Mouse (Mus musculus): ENCODE results near the gene Kank2. TPM values are rescaled to one million over a fixed set of nuclear protein-coding genes. Genes with fewer than 3 reads are reported as not detected.
"Not testable (repeated sequence)": the region's sequence is repeated elsewhere in the genome, so short reads cannot be mapped to it uniquely, and the experiment has no call there.

Gene Kank2
- polyA plus RNA-seq, 1 experiment from 2014 or later, result 24.2 TPM

GRCm38 (mm10) chr9:21806976-21807375, 8.4 kb upstream of the Kank2 start:
- 91% methylated on average over 11 of the region's 11 CpGs for WGBS
- H3K4me1 ChIP-seq, result peaks cover 9% of the 10 kb centered on the region
- H3K36me3 ChIP-seq, result peaks cover 70% of the 10 kb centered on the region

GRCm38 (mm10) chr9:21806363-21806762, 7.8 kb upstream of the Kank2 start:
- no peak for DNase-seq (ENCODE audit: low spot score)
- WGBS, result 76% methylated on average over 3 of the region's 3 CpGs
- H3K36me3 ChIP-seq, result peaks cover 70% of the 10 kb centered on the region
- no peak overlapping the region for H3K4me3 ChIP-seq
- H3K27me3 ChIP-seq (ENCODE audit: low read depth, poor library complexity, severe bottlenecking), result no peaks in the 10 kb centered on the region
- no peaks in the 10 kb centered on the region for H3K9me3 ChIP-seq (replicated peaks)
- no peak overlapping the region for H3K27ac ChIP-seq
- peaks cover 9% of the 10 kb centered on the region for H3K4me1 ChIP-seq

More at GRCm38 (mm10) chr9:21806976-21807375, 8.4 kb upstream of the Kank2 start:
- Histone ChIP-seq H3K4me3 (no peak overlapping the region), H3K9me3 (replicated peaks) (no peaks in the 10 kb centered on the region), H3K27ac (no peak overlapping the region), H3K27me3 (ENCODE audit: low read depth, poor library complexity, severe bottlenecking) (no peaks in the 10 kb centered on the region)
- no peak for DNase-seq (ENCODE audit: low spot score)

- Histone ChIP-seq H3K36me3 (peaks cover 65% of the 10 kb centered on the region), H3K27me3 (ENCODE audit: low read depth, poor library complexity, severe bottlenecking) (no peaks in the 10 kb centered on the region), H3K27ac (peak overlapping the region; percentile 38; the same call in 1 of the 2 replicates), H3K4me3 (no peak overlapping the region), H3K4me1 (peaks cover 17% of the 10 kb centered on the region), H3K9me3 (replicated peaks) (no peaks in the 10 kb centered on the region)
- WGBS, result 48% methylated on average over 13 of the region's 13 CpGs
- peak; percentile 88 for DNase-seq (ENCODE audit: low spot score)
Observed at GRCm38 (mm10) chr9:21803986-21804644, 5.6 kb upstream of the Kank2 start.

GRCm38 (mm10) chr9:21801591-21801990, 3.0 kb upstream of the Kank2 start:
- no peak overlapping the region for H3K27ac ChIP-seq
- peaks cover 46% of the 10 kb centered on the region for H3K36me3 ChIP-seq
- no peak for DNase-seq (ENCODE audit: low spot score)
- H3K4me3 ChIP-seq, result no peak overlapping the region
- no peaks in the 10 kb centered on the region for H3K27me3 ChIP-seq (ENCODE audit: low read depth, poor library complexity, severe bottlenecking)
- H3K4me1 ChIP-seq, result peaks cover 34% of the 10 kb centered on the region
- 88% methylated on average over 7 of the region's 7 CpGs for WGBS
- no peaks in the 10 kb centered on the region for H3K9me3 ChIP-seq (replicated peaks)

GRCm38 (mm10) chr9:21801121-21801520, 2.6 kb upstream of the Kank2 start:
- WGBS, result 80% methylated on average over 7 of the region's 7 CpGs
- peaks cover 50% of the 10 kb centered on the region for H3K36me3 ChIP-seq
- H3K27me3 ChIP-seq (ENCODE audit: low read depth, poor library complexity, severe bottlenecking), result no peaks in the 10 kb centered on the region
- peaks cover 35% of the 10 kb centered on the region for H3K4me1 ChIP-seq
- no peaks in the 10 kb centered on the region for H3K9me3 ChIP-seq (replicated peaks)
- no peak overlapping the region for H3K27ac ChIP-seq
- DNase-seq (ENCODE audit: low spot score), result no peak
- no peak overlapping the region for H3K4me3 ChIP-seq

GRCm38 (mm10) chr9:21799010-21799350, 436 bp upstream of the Kank2 start:
- no peak for DNase-seq (ENCODE audit: low spot score)
- H3K4me1 ChIP-seq, result peaks cover 50% of the 10 kb centered on the region
- 61% methylated on average over 3 of the region's 3 CpGs for WGBS

GRCm38 (mm10) chr9:21797921-21798344, 611 bp downstream of the Kank2 start:
- Histone ChIP-seq H3K9me3 (replicated peaks) (no peaks in the 10 kb centered on the region), H3K36me3 (peaks cover 67% of the 10 kb centered on the region), H3K27me3 (ENCODE audit: low read depth, poor library complexity, severe bottlenecking) (no peaks in the 10 kb centered on the region), H3K4me3 (peak overlapping the region; percentile 80), H3K27ac (peak overlapping the region; percentile 98), H3K4me1 (peaks cover 49% of the 10 kb centered on the region)
- peak; percentile 90 for DNase-seq (ENCODE audit: low spot score)
- WGBS, result under 1% methylated on average over 26 of the region's 26 CpGs

More at GRCm38 (mm10) chr9:21799010-21799350, 436 bp upstream of the Kank2 start:
- Histone ChIP-seq H3K27me3 (ENCODE audit: low read depth, poor library complexity, severe bottlenecking) (no peaks in the 10 kb centered on the region), H3K27ac (peak overlapping the region; percentile 98), H3K36me3 (peaks cover 67% of the 10 kb centered on the region), H3K9me3 (replicated peaks) (no peaks in the 10 kb centered on the region), H3K4me3 (peak overlapping the region; percentile 80)

- Histone ChIP-seq H3K27ac (peak overlapping the region; percentile 81), H3K36me3 (peaks cover 67% of the 10 kb centered on the region), H3K4me3 (peak overlapping the region; percentile 80), H3K4me1 (peaks cover 54% of the 10 kb centered on the region), H3K9me3 (replicated peaks) (no peaks in the 10 kb centered on the region), H3K27me3 (ENCODE audit: low read depth, poor library complexity, severe bottlenecking) (no peaks in the 10 kb centered on the region)
- 65% methylated on average over 3 of the region's 3 CpGs for WGBS
- no peak for DNase-seq (ENCODE audit: low spot score)
Observed at GRCm38 (mm10) chr9:21796919-21797318, 1.6 kb downstream of the Kank2 start.

- Histone ChIP-seq H3K4me1 (peaks cover 54% of the 10 kb centered on the region), H3K9me3 (replicated peaks) (no peaks in the 10 kb centered on the region), H3K27ac (peak overlapping the region; percentile 81), H3K4me3 (peak overlapping the region; percentile 80), H3K27me3 (ENCODE audit: low read depth, poor library complexity, severe bottlenecking) (no peaks in the 10 kb centered on the region), H3K36me3 (peaks cover 67% of the 10 kb centered on the region)
- peak; percentile 42 for DNase-seq (ENCODE audit: low spot score)
- 61% methylated on average over 3 of the region's 3 CpGs for WGBS
Observed at GRCm38 (mm10) chr9:21796259-21796658, 2.3 kb downstream of the Kank2 start.

- no peak for DNase-seq (ENCODE audit: low spot score)
- H3K9me3 ChIP-seq (replicated peaks), result no peaks in the 10 kb centered on the region
- peaks cover 54% of the 10 kb centered on the region for H3K4me1 ChIP-seq
- peaks cover 67% of the 10 kb centered on the region for H3K36me3 ChIP-seq
- H3K27me3 ChIP-seq (ENCODE audit: low read depth, poor library complexity, severe bottlenecking), result no peaks in the 10 kb centered on the region
- H3K4me3 ChIP-seq, result peak overlapping the region; percentile 80
- 70% methylated on average over 5 of the region's 5 CpGs for WGBS
- peak overlapping the region; percentile 81 for H3K27ac ChIP-seq
Observed at GRCm38 (mm10) chr9:21795579-21795978, 3.0 kb downstream of the Kank2 start.

- no peak for DNase-seq (ENCODE audit: low spot score)
- H3K27me3 ChIP-seq (ENCODE audit: low read depth, poor library complexity, severe bottlenecking), result no peaks in the 10 kb centered on the region
- H3K4me3 ChIP-seq, result peak overlapping the region; percentile 80; the same call in 1 of the 2 replicates
- peaks cover 68% of the 10 kb centered on the region for H3K36me3 ChIP-seq
- peak overlapping the region; percentile 81 for H3K27ac ChIP-seq
- peaks cover 50% of the 10 kb centered on the region for H3K4me1 ChIP-seq
- WGBS, result 96% methylated on average over 25 of the region's 25 CpGs
- no peaks in the 10 kb centered on the region for H3K9me3 ChIP-seq (replicated peaks)
Observed at GRCm38 (mm10) chr9:21794925-21795324, 3.6 kb downstream of the Kank2 start.

- Histone ChIP-seq H3K27ac (no peak overlapping the region), H3K4me1 (peaks cover 49% of the 10 kb centered on the region), H3K27me3 (ENCODE audit: low read depth, poor library complexity, severe bottlenecking) (no peaks in the 10 kb centered on the region), H3K9me3 (replicated peaks) (no peaks in the 10 kb centered on the region), H3K4me3 (no peak overlapping the region), H3K36me3 (peaks cover 71% of the 10 kb centered on the region)
- 95% methylated on average over 18 of the region's 18 CpGs for WGBS
- DNase-seq (ENCODE audit: low spot score), result no peak
Observed at GRCm38 (mm10) chr9:21794344-21794834, 4.2 kb downstream of the Kank2 start.

- DNase-seq (ENCODE audit: low spot score); H3K27ac ChIP-seq; H3K9me3 ChIP-seq (replicated peaks); H3K27me3 ChIP-seq (ENCODE audit: low read depth, poor library complexity, severe bottlenecking); H3K4me3 ChIP-seq: not testable (repeated sequence)
- WGBS, result 97% methylated on average over 6 of the region's 6 CpGs
- Histone ChIP-seq H3K4me1 (peaks cover 40% of the 10 kb centered on the region), H3K36me3 (peaks cover 80% of the 10 kb centered on the region)
Observed at GRCm38 (mm10) chr9:21793507-21793906, 5.0 kb downstream of the Kank2 start.

All from limb, embryonic 10.5 days (tissue).